Mouse (Mus musculus): ENCODE measurements around the gene Nus1.

DNA sequence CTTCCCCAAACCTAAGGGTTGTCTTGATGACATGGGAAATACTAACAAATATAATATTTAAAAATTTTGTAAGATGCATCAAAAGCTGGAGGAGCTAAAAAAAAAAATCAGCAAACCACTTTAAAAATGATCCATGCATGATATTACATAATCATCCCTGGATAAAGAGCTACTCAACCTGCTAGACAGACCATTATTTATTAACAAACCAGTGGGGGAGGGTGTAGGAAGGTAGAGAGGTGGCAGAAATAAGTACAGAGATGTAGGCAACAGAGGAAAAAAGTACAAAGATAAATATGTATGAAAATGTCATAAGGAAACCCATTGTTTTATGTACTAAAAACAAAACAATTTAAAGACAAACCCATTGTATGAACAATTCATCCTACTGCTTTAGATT is 42.7 kb upstream of the Nus1 start:
- no peak for TF ChIP-seq CTCF (IDR thresholded peaks at IDR 0.05; ENCODE audit: extremely low read depth, insufficient read depth, insufficient read length, insufficient replicate concordance)
- TF ChIP-seq POLR2A (IDR thresholded peaks at IDR 0.05; ENCODE audit: low read depth, low read length), result no peak

Measured in spleen, adult 2 months (tissue).